Mouse (Mus musculus) hindbrain, embryonic 14.5 days (tissue): ENCODE data around the gene Dnajc5. TPM values are rescaled to one million over a fixed set of nuclear protein-coding genes. Genes with fewer than 3 reads are reported as not detected.

Experiments used
- ATAC-seq: fragments of 200-750 bp; cut with Nextera tagmentation; 2 replicates; pipeline ENCODE4 v1.8.0; 2017; ENCODE audit warnings: moderate number of reproducible peaks, mild to moderate bottlenecking, moderate TSS enrichment, moderate library complexity; ENCODE audit not compliant: low FRiP score
- DNase-seq: peaks from one replicate; pipeline ENCODE4 v3.0.0-alpha.2; 2015; ENCODE audit warnings: low spot score
- H3K27ac ChIP-seq: fragments of 300-500 bp; sonication (generic); 2 replicates; pipeline ENCODE4 v1.5.1; 2014; ENCODE audit warnings: mild to moderate bottlenecking, moderate library complexity
- H3K27me3 ChIP-seq: fragments of 300-500 bp; sonication (generic); 2 replicates; pipeline ENCODE4 v1.6.1; 2014; ENCODE audit warnings: mild to moderate bottlenecking, low read length, mixed read lengths; ENCODE audit not compliant: control insufficient read depth, insufficient read depth
- H3K36me3 ChIP-seq: fragments of 300-500 bp; sonication (generic); replicated peaks from 2 replicates; pipeline ENCODE4 v1.6.1; 2014; ENCODE audit not compliant: control insufficient read depth, insufficient read depth
- H3K4me1 ChIP-seq: fragments of 300-500 bp; sonication (generic); replicated peaks from 2 replicates; pipeline ENCODE4 v1.6.1; 2014; ENCODE audit warnings: antibody characterized with exemption, low read length, mixed read lengths; ENCODE audit not compliant: control insufficient read depth, insufficient read depth
- H3K4me2 ChIP-seq: fragments of 300-500 bp; sonication (generic); replicated peaks from 2 replicates; pipeline ENCODE4 v1.6.1; 2014; ENCODE audit warnings: mild to moderate bottlenecking, moderate library complexity
- H3K4me3 ChIP-seq: fragments of 300-500 bp; sonication (generic); replicated peaks from 2 replicates; pipeline ENCODE4 v1.5.1; 2014; ENCODE audit warnings: mild to moderate bottlenecking, low read length
- H3K9ac ChIP-seq: fragments of 300-500 bp; sonication (generic); 2 replicates; pipeline ENCODE4 v1.6.1; 2014
- H3K9me3 ChIP-seq: fragments of 300-500 bp; sonication (generic); 2 replicates; pipeline ENCODE4 v1.6.1; 2016; ENCODE audit warnings: low read length; ENCODE audit not compliant: control insufficient read depth
- WGBS: fragments of 180-500 bp; shearing (Covaris S2); extraction: QIAGEN DNeasy Blood & Tissue Kit; methylation state at CpG from one replicate; pipeline ENCODE4 v1.1.7; 2014; 5-methylcytosine and 5-hydroxymethylcytosine counted together
- polyA plus RNA-seq: library from polyadenylated mRNA; unstranded; fragments of >200 nt; fragmentation: Nextera tagmentation; extraction: Ambion mirVana; gene quantifications from 2 replicates; pipeline ENCODE4 v1.2.1, GENCODE M21; 2014

Gene Dnajc5
- polyA plus RNA-seq, 1 experiment from 2014 or later: 234 TPM

- WGBS: 79% methylated on average over 7 of the region's 7 CpGs
- no peak overlapping the region for H3K27ac ChIP-seq
- no peaks in the 10 kb centered on the region for H3K27me3 ChIP-seq
- DNase-seq (peak; percentile 29), ATAC-seq (no peak)
- H3K4me2 ChIP-seq: no peak overlapping the region
- no peaks in the 10 kb centered on the region for H3K4me1 ChIP-seq
- H3K4me3 ChIP-seq: no peak overlapping the region
- no peak overlapping the region for H3K9ac ChIP-seq
- no peaks in the 10 kb centered on the region for H3K9me3 ChIP-seq
- H3K36me3 ChIP-seq: 0 out of 2 replicates have a peak, but pooled peaks cover 4% of the 10 kb centered on the region
Measured at GRCm38 (mm10) chr2:181568272-181569008, 48.2 kb downstream of the Dnajc5 start.

GRCm38 (mm10) chr2:181569856-181570255 lies 49.6 kb downstream of the Dnajc5 start:
- peaks cover 13% of the 10 kb centered on the region; the same call in 1 of the 2 replicates for H3K36me3 ChIP-seq
- no peak overlapping the region for H3K27ac ChIP-seq
- H3K9ac ChIP-seq: no peak overlapping the region
- H3K4me1 ChIP-seq: no peaks in the 10 kb centered on the region
- H3K27me3 ChIP-seq: no peaks in the 10 kb centered on the region
- no peak overlapping the region for H3K4me2 ChIP-seq
- no peaks in the 10 kb centered on the region for H3K9me3 ChIP-seq
- DNase-seq (no peak), ATAC-seq (no peak)
- WGBS: 96% methylated on average over 10 of the region's 10 CpGs
- no peak overlapping the region for H3K4me3 ChIP-seq

- Histone ChIP-seq H3K27me3 (no peaks in the 10 kb centered on the region), H3K4me3 (no peak overlapping the region), H3K4me1 (no peaks in the 10 kb centered on the region), H3K4me2 (no peak overlapping the region), H3K9me3 (no peaks in the 10 kb centered on the region), H3K27ac (no peak overlapping the region), H3K9ac (no peak overlapping the region), H3K36me3 (peaks cover 13% of the 10 kb centered on the region; the same call in 1 of the 2 replicates)
- 92% methylated on average over 8 of the region's 8 CpGs for WGBS
- ATAC-seq (no peak), DNase-seq (no peak)
Measured at GRCm38 (mm10) chr2:181570375-181570774, 50.1 kb downstream of the Dnajc5 start.

GRCm38 (mm10) chr2:181570921-181571595 lies 50.8 kb downstream of the Dnajc5 start:
- Histone ChIP-seq H3K9ac (no peak overlapping the region), H3K36me3 (peaks cover 13% of the 10 kb centered on the region; the same call in 1 of the 2 replicates), H3K27ac (no peak overlapping the region), H3K27me3 (no peaks in the 10 kb centered on the region), H3K4me2 (no peak overlapping the region), H3K4me1 (no peaks in the 10 kb centered on the region), H3K9me3 (no peaks in the 10 kb centered on the region), H3K4me3 (no peak overlapping the region)
- DNase-seq: no peak
- WGBS: 70% methylated on average over 6 of the region's 6 CpGs
- ATAC-seq: no peak

GRCm38 (mm10) chr2:181571941-181572670 lies 51.8 kb downstream of the Dnajc5 start:
- ATAC-seq (no peak), DNase-seq (no peak)
- Histone ChIP-seq H3K36me3 (peaks cover 13% of the 10 kb centered on the region; the same call in 1 of the 2 replicates), H3K4me2 (no peak overlapping the region), H3K9ac (no peak overlapping the region), H3K27me3 (no peaks in the 10 kb centered on the region), H3K27ac (no peak overlapping the region), H3K4me1 (peaks cover 8% of the 10 kb centered on the region; the same call in 1 of the 2 replicates), H3K4me3 (no peak overlapping the region), H3K9me3 (no peaks in the 10 kb centered on the region)
- 92% methylated on average over 11 of the region's 11 CpGs for WGBS

- Histone ChIP-seq H3K4me2 (no peak overlapping the region), H3K36me3 (peaks cover 13% of the 10 kb centered on the region; the same call in 1 of the 2 replicates), H3K4me3 (no peak overlapping the region), H3K4me1 (peaks cover 13% of the 10 kb centered on the region), H3K9ac (no peak overlapping the region), H3K27me3 (no peaks in the 10 kb centered on the region), H3K27ac (no peak overlapping the region), H3K9me3 (no peaks in the 10 kb centered on the region)
- ATAC-seq (no peak), DNase-seq (no peak)
- 94% methylated on average over 15 of the region's 15 CpGs for WGBS
Measured at GRCm38 (mm10) chr2:181572921-181573920, 52.9 kb downstream of the Dnajc5 start.

- DNase-seq (no peak), ATAC-seq (no peak)
- no peak overlapping the region for H3K4me3 ChIP-seq
- peaks cover 13% of the 10 kb centered on the region; the same call in 1 of the 2 replicates for H3K36me3 ChIP-seq
- H3K9ac ChIP-seq: no peak overlapping the region
- no peak overlapping the region for H3K27ac ChIP-seq
- peaks cover 17% of the 10 kb centered on the region for H3K4me1 ChIP-seq
- H3K9me3 ChIP-seq: no peaks in the 10 kb centered on the region
- H3K27me3 ChIP-seq: no peaks in the 10 kb centered on the region
- WGBS: 91% methylated on average over 9 of the region's 9 CpGs
- no peak overlapping the region for H3K4me2 ChIP-seq
Measured at GRCm38 (mm10) chr2:181573961-181574360, 53.7 kb downstream of the Dnajc5 start.

GRCm38 (mm10) chr2:181574921-181575545 lies 54.7 kb downstream of the Dnajc5 start:
- H3K4me3 ChIP-seq: no peak overlapping the region
- H3K27me3 ChIP-seq: no peaks in the 10 kb centered on the region
- no peak overlapping the region for H3K9ac ChIP-seq
- H3K4me1 ChIP-seq: peaks cover 19% of the 10 kb centered on the region
- ATAC-seq (no peak), DNase-seq (no peak)
- peaks cover 13% of the 10 kb centered on the region; the same call in 1 of the 2 replicates for H3K36me3 ChIP-seq
- H3K9me3 ChIP-seq: no peaks in the 10 kb centered on the region
- WGBS: 90% methylated on average over 7 of the region's 7 CpGs
- H3K27ac ChIP-seq: no peak overlapping the region
- no peak overlapping the region for H3K4me2 ChIP-seq
